Mouse (Mus musculus) embryonic fibroblast, embryonic 13.5 days (primary cell): ENCODE data around the gene Prdm9. TPM values are rescaled to one million over a fixed set of nuclear protein-coding genes. Genes with fewer than 3 reads are reported as not detected.
A peak's percentile ranks its signal among the peaks of the same experiment; 100 is the strongest.

Source experiments
- H3K27ac ChIP-seq: 2 replicates; pipeline ENCODE4 v1.5.1; 2012; ENCODE audit warnings: low read length, control low read depth, inconsistent platforms; ENCODE audit not compliant: insufficient read depth
- H3K4me1 ChIP-seq: 2 replicates; pipeline ENCODE4 v1.6.1; 2011; ENCODE audit warnings: low read length; ENCODE audit not compliant: control insufficient read depth, insufficient read depth
- H3K4me3 ChIP-seq: 2 replicates; pipeline ENCODE4 v1.5.1; 2011; ENCODE audit warnings: mild to moderate bottlenecking, control low read depth, low read length; ENCODE audit not compliant: insufficient read depth
- CTCF ChIP-seq: IDR thresholded peaks from 2 replicates; pipeline ENCODE4 v1.5.1; 2011; ENCODE audit warnings: mild to moderate bottlenecking, control low read depth, low read length, moderate library complexity, borderline replicate concordance; ENCODE audit not compliant: insufficient read depth
- POLR2A ChIP-seq: IDR thresholded peaks from 2 replicates; pipeline ENCODE4 v1.6.1; 2011; ENCODE audit warnings: low read depth, mild to moderate bottlenecking, control low read depth, low read length, moderate library complexity
- polyA plus RNA-seq: library from polyadenylated mRNA; stranded (reverse); fragments of >200 nt; gene quantifications from 2 replicates; pipeline ENCODE4 v1.2.4, GENCODE M21; 2011; ENCODE audit warnings: low read depth; ENCODE audit not compliant: missing spikeins, insufficient read length

Prdm9 gene
- polyA plus RNA-seq, 1 experiment = 3.7 TPM

- Histone ChIP-seq H3K4me1 (peaks cover 4% of the 10 kb centered on the region), H3K27ac (no peak overlapping the region), H3K4me3 (no peak overlapping the region)
- TF ChIP-seq POLR2A (no peak), CTCF (no peak)
Observed at GRCm38 (mm10) chr17:15530141-15530540, 34.0 kb downstream of the Prdm9 start.

- Histone ChIP-seq H3K4me1 (peaks cover 3% of the 10 kb centered on the region), H3K27ac (no peak overlapping the region), H3K4me3 (no peak overlapping the region)
- TF ChIP-seq POLR2A (no peak), CTCF (no peak)
Observed at GRCm38 (mm10) chr17:15528887-15529286, 35.3 kb downstream of the Prdm9 start.

GRCm38 (mm10) chr17:15527811-15528136, 36.4 kb downstream of the Prdm9 start:
- H3K27ac ChIP-seq = 0 out of 2 replicates have a peak overlapping the region, but pooled peaks have one; percentile 80
- TF ChIP-seq POLR2A (no peak), CTCF (no peak)
- peaks cover 3% of the 10 kb centered on the region for H3K4me1 ChIP-seq
- H3K4me3 ChIP-seq = peak overlapping the region; percentile 95

GRCm38 (mm10) chr17:15526986-15527810, 37.0 kb downstream of the Prdm9 start, which contains the start of gene Pdcd2:
Pdcd2 (minus strand) TSS chr17:15527301.
- H3K27ac ChIP-seq = peak within 1 kb of the TSS; percentile 80

GRCm38 (mm10) chr17:15526304-15526703, 37.9 kb downstream of the Prdm9 start:
- H3K4me3 ChIP-seq = peak overlapping the region; percentile 95
- H3K4me1 ChIP-seq = peaks cover 3% of the 10 kb centered on the region
- no peak overlapping the region for H3K27ac ChIP-seq
- TF ChIP-seq POLR2A (no peak), CTCF (no peak)

More at GRCm38 (mm10) chr17:15526986-15527810, 37.0 kb downstream of the Prdm9 start, which contains the start of gene Pdcd2:
- Histone ChIP-seq H3K4me1 (peaks cover 3% of the 10 kb centered on the region), H3K4me3 (peak within 1 kb of the TSS; percentile 95)
- TF ChIP-seq POLR2A (peak; percentile 95), CTCF (no peak)

- no peak overlapping the region for H3K27ac ChIP-seq
- no peak overlapping the region for H3K4me3 ChIP-seq
- no peak for TF ChIP-seq CTCF
- TF ChIP-seq POLR2A = no peak
- no peaks in the 10 kb centered on the region for H3K4me1 ChIP-seq
Observed at GRCm38 (mm10) chr17:15518766-15519165, 45.4 kb downstream of the Prdm9 start.

GRCm38 (mm10) chr17:15518186-15518585, 46.0 kb downstream of the Prdm9 start:
- Histone ChIP-seq H3K27ac (no peak overlapping the region), H3K4me3 (no peak overlapping the region)
- TF ChIP-seq CTCF = no peak
- TF ChIP-seq POLR2A = no peak

GRCm38 (mm10) chr17:15517776-15518175, 46.4 kb downstream of the Prdm9 start:
- TF ChIP-seq POLR2A (no peak), CTCF (no peak)

More at GRCm38 (mm10) chr17:15518186-15518585, 46.0 kb downstream of the Prdm9 start:
- no peaks in the 10 kb centered on the region for H3K4me1 ChIP-seq

GRCm38 (mm10) chr17:15510694-15511093, 53.5 kb downstream of the Prdm9 start:
- peaks cover 4% of the 10 kb centered on the region; the same call in 1 of the 2 replicates for H3K4me1 ChIP-seq
- TF ChIP-seq CTCF = no peak
- TF ChIP-seq POLR2A = no peak
- no peak overlapping the region for H3K4me3 ChIP-seq
- peak overlapping the region; percentile 90 for H3K27ac ChIP-seq

More at GRCm38 (mm10) chr17:15517776-15518175, 46.4 kb downstream of the Prdm9 start:
- Histone ChIP-seq H3K4me3 (no peak overlapping the region), H3K27ac (no peak overlapping the region), H3K4me1 (no peaks in the 10 kb centered on the region)
